Mouse (Mus musculus) ES-E14 (cell line): ENCODE data around the gene Gm7247.

Experiments used
- HCFC1 ChIP-seq: IDR thresholded peaks from 2 replicates; pipeline ENCODE4 v1.6.1; 2012; ENCODE audit warnings: low read length, inconsistent platforms, borderline replicate concordance; ENCODE audit not compliant: insufficient read depth
- ZNF384 ChIP-seq: IDR thresholded peaks from 2 replicates; pipeline ENCODE4 v1.6.1; 2012; ENCODE audit warnings: low read depth, low read length, inconsistent platforms

- TF ChIP-seq HCFC1: no peak
- no peak for TF ChIP-seq ZNF384
Measured at GRCm38 (mm10) chr14:51495781-51496180, 134.2 kb downstream of the Gm7247 start.
